Mouse (Mus musculus) G1E (cell line): ENCODE results near the gene 4930579F01Rik.

Experiments
- CTCF ChIP-seq: IDR thresholded peaks from 2 replicates; pipeline ENCODE4 v1.5.1; 2012; ENCODE audit warnings: low read depth, low read length, inconsistent platforms, mixed read lengths
- GATA1 ChIP-seq: IDR thresholded peaks from 2 replicates; pipeline ENCODE4 v1.6.1; 2012; ENCODE audit warnings: borderline replicate concordance, low read length, inconsistent platforms, mixed read lengths
- POLR2AphosphoS5 ChIP-seq: IDR thresholded peaks from 2 replicates; pipeline ENCODE4 v1.6.1; 2012; ENCODE audit warnings: low read depth, low read length, inconsistent platforms; ENCODE audit not compliant: insufficient replicate concordance
- TAL1 ChIP-seq: conservative IDR thresholded peaks from 2 replicates; pipeline ENCODE4 v1.6.1; 2012; ENCODE audit warnings: low read depth, low read length, inconsistent platforms, mixed read lengths

DNA sequence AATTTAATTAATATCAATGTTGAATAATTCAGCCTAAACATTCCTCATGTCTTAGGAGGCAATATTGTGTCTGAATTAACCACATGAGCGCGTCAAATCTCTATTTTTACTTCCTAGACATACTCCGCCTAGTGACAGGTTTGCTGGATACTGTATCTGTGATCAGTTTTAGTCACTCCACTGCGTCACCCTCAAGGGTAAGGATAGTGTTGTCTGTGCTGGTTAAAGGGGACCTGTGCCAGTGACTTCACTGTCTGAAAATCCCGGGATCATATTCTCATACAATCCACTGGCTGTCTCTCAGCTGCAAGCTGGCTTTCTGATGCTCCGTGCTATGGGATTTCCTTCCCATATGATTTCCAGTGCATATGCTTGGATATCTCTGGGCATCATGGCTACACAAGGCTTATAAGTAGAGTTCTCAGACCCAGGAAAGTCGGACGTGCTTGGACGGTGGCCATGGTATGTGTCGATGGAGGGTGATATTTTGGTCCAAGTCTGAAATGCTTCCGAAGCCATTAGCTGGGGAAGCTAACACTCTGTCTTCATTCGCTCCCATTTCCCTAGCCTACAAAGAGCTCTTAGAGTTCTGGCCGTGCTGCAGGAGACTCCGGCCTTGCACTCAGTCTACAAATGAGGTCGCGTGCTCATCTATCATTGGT is 74.0 kb downstream of the 4930579F01Rik start:
- TF ChIP-seq CTCF (no peak), GATA1 (no peak), POLR2AphosphoS5 (no peak), TAL1 (no peak)
